Mouse (Mus musculus) midbrain, postnatal 0 days (tissue): ENCODE measurements around the gene Pkd1. TPM values are rescaled to one million over a fixed set of nuclear protein-coding genes. Genes with fewer than 3 reads are reported as not detected.

ENCODE experiments used
- ATAC-seq: fragments of 200-750 bp; cut with Nextera tagmentation; 2 replicates; pipeline ENCODE4 v1.8.0; 2017; ENCODE audit warnings: moderate number of reproducible peaks, mild to moderate bottlenecking, moderate TSS enrichment, moderate library complexity; ENCODE audit not compliant: low FRiP score
- DNase-seq: peaks from one replicate; pipeline ENCODE4 v3.0.0-alpha.2; 2015; ENCODE audit warnings: low spot score
- H3K27ac ChIP-seq: fragments of 300-500 bp; sonication (generic); 2 replicates; pipeline ENCODE4 v1.5.1; 2014; ENCODE audit warnings: low read depth, mild to moderate bottlenecking, low read length, mixed read lengths
- H3K27me3 ChIP-seq: fragments of 300-500 bp; sonication (generic); 2 replicates; pipeline ENCODE4 v1.6.1; 2014; ENCODE audit warnings: low read length, control low read depth, mixed read lengths; ENCODE audit not compliant: insufficient read depth
- H3K36me3 ChIP-seq: fragments of 300-500 bp; sonication (generic); 2 replicates; pipeline ENCODE4 v1.6.1; 2014; ENCODE audit warnings: low read length, control low read depth, mixed read lengths; ENCODE audit not compliant: insufficient read depth
- H3K4me1 ChIP-seq: fragments of 300-500 bp; sonication (generic); 2 replicates; pipeline ENCODE4 v1.6.1; 2014; ENCODE audit warnings: mild to moderate bottlenecking, control low read depth, antibody characterized with exemption, low read length, mixed read lengths; ENCODE audit not compliant: insufficient read depth
- H3K4me2 ChIP-seq: fragments of 300-500 bp; sonication (generic); 2 replicates; pipeline ENCODE4 v1.6.1; 2014; ENCODE audit warnings: low read depth, mild to moderate bottlenecking, low read length, mixed read lengths; ENCODE audit not compliant: poor library complexity, severe bottlenecking
- H3K4me3 ChIP-seq: fragments of 300-500 bp; sonication (generic); 2 replicates; pipeline ENCODE4 v1.5.1; 2014; ENCODE audit warnings: low read depth, mild to moderate bottlenecking, low read length, moderate library complexity
- H3K9ac ChIP-seq: fragments of 300-500 bp; sonication (generic); replicated peaks from 2 replicates; pipeline ENCODE4 v1.6.1; 2014; ENCODE audit warnings: mild to moderate bottlenecking, low read length, moderate library complexity, mixed read lengths; ENCODE audit not compliant: poor library complexity, severe bottlenecking
- H3K9me3 ChIP-seq: fragments of 300-500 bp; sonication (generic); 2 replicates; pipeline ENCODE4 v1.6.1; 2016; ENCODE audit warnings: low read length, control low read depth
- CTCF ChIP-seq: IDR thresholded peaks from 2 replicates; pipeline ENCODE4 v1.5.1; 2016; ENCODE audit warnings: antibody characterized with exemption, mild to moderate bottlenecking
- WGBS: fragments of 180-500 bp; shearing (Covaris S2); extraction: QIAGEN DNeasy Blood & Tissue Kit; methylation state at CpG from one replicate; pipeline ENCODE4 v1.1.7; 2014; 5-methylcytosine and 5-hydroxymethylcytosine counted together
- polyA plus RNA-seq: library from polyadenylated mRNA; unstranded; fragments of >200 nt; fragmentation: Nextera tagmentation; extraction: Ambion mirVana; gene quantifications from 2 replicates; pipeline ENCODE4 v1.2.1, GENCODE M21; 2015
- total RNA-seq: library from RNA; depleted of rRNA; stranded (reverse); fragments of >200 nt; gene quantifications from 2 replicates; pipeline ENCODE4 v1.2.3, GENCODE M21; 2014

The Pkd1 gene
- total and polyA plus RNA-seq, 2 experiments from 2014 or later: 13.6 to 73.6 TPM

DNA sequence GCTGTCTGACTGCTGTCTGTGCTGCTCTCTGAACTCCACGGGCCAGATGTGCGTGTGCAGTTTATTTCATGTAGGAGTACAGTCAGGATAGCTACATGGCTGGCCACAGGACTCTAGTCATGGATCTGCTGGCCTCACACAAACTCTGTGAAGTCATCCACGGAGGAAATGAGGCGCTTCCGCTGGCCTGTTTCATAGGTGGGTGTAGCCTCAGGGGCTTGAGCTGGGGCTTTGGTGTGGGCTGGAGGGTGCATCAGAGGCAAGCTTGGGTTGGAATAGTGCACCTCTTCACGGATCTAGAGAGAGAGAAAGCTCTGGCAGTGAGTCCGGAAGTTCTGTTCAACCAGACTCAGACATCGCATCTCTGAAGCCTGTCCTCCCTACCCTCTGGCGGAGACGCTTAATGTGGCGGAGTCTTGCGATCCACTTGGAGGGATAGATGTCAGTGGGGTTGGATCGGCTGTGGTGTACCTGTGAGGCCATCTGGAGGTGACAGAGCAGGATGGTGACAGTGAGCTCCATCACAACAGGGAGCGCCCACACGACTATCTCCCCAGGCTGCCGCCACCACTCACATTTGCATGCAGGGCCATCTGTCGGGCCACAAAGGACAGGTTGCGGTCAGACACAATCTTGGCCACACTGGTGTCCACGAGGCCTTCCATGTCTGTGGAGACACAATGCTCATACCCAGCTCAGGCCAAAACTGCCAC, 47.0 kb downstream of the Pkd1 start:
- peaks cover 96% of the 10 kb centered on the region for H3K36me3 ChIP-seq
- no peak overlapping the region for H3K9ac ChIP-seq
- H3K9me3 ChIP-seq: no peaks in the 10 kb centered on the region
- H3K27me3 ChIP-seq: no peaks in the 10 kb centered on the region
- no peaks in the 10 kb centered on the region for H3K4me1 ChIP-seq
- no peak overlapping the region for H3K4me2 ChIP-seq
- DNase-seq (no peak), ATAC-seq (no peak)
- H3K4me3 ChIP-seq: no peak overlapping the region
- TF ChIP-seq CTCF: no peak
- no peak overlapping the region for H3K27ac ChIP-seq
- 89% methylated on average over 19 of the region's 19 CpGs for WGBS

DNA sequence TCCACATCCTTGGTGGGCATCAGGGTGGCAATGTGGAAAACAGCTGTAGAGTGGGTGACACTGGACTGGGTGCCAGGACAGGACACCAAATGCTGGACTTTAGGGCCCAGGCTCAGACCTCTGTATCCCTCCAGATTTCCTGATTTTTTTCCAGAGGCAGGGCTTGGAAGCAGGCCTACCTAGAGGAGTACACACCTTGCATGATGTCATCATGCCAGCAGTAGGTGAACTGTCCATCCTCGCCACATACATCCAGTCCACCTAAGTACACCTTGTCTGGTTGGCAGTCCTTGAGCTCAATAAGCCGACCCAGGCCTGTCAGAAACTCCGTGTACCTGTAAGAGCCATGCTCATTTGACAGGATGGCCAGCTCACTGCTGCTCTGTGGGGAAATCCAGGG, 48.4 kb downstream of the Pkd1 start:
- 95% methylated on average over 3 of the region's 3 CpGs for WGBS
- no peak for ATAC-seq
- DNase-seq: no peak
- Histone ChIP-seq H3K9ac (no peak overlapping the region), H3K4me1 (no peaks in the 10 kb centered on the region), H3K27ac (no peak overlapping the region), H3K9me3 (no peaks in the 10 kb centered on the region), H3K36me3 (peaks cover 95% of the 10 kb centered on the region), H3K4me3 (no peak overlapping the region), H3K27me3 (no peaks in the 10 kb centered on the region), H3K4me2 (no peak overlapping the region)
- TF ChIP-seq CTCF: no peak

DNA sequence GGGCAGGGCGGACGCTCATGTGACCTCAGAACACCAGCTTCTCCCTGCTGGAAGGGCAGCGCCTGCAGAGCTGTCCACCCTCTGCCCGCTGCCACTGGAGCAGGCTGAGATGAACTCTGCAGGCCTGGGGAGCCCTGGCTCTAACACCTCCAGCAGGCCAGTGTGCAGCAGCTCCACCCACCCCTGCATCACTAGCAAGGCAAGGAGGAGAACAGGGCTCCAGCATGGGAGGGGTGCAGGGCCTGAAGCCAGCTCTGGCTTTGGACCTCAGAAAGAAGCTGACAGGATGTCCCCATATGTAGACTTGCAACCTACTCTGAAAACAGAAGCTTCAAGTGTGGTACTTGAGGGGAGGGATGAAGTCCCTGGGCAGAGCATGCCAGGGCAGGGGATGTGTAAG, 50.9 kb downstream of the Pkd1 start:
- Histone ChIP-seq H3K36me3 (peaks cover 93% of the 10 kb centered on the region), H3K9ac (no peak overlapping the region), H3K27ac (no peak overlapping the region), H3K4me2 (no peak overlapping the region), H3K9me3 (no peaks in the 10 kb centered on the region), H3K4me3 (no peak overlapping the region), H3K27me3 (no peaks in the 10 kb centered on the region), H3K4me1 (no peaks in the 10 kb centered on the region)
- WGBS: 90% methylated on average over 4 of the region's 4 CpGs
- no peak for TF ChIP-seq CTCF
- ATAC-seq (no peak), DNase-seq (no peak)

DNA sequence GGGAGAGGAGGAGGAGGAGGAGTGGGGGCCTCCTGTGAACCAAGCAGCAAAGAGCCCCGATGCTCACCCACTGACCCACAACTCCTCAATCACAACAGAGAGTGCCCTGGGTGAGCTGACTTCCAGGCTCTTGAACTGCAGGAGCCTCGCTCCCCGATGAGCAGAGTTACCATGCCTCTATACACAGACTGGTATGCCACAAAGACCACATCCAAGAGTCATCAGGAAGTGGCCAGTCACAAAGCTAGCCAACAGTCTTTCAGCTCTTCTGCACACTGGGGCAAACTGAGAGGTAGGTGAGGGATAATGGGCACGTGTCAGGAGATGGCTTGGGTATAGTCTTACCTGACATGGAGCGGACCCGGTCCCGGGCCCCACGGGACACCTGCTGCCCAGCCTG, 54.3 kb downstream of the Pkd1 start:
- peaks cover 92% of the 10 kb centered on the region for H3K36me3 ChIP-seq
- 91% methylated on average over 8 of the region's 8 CpGs for WGBS

DNA sequence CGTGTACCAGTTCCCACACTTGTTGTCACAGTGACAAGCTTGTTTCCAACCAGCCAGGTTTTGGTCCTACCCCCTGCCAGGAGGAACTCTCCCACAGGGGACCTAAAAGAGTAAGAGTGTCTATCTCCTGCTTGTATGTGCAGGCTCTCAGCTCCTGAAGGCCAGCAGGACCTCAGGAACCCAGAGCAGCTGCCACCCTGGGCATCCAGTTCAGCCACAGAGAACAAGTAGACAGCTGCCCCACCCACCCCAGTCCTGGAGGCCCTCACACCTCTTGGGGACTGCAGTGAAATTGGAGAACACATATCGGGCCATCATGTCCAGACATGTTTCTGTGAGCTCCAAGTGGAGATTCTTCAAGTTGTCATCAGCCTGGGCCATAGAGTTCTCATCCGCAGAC, 54.9 kb downstream of the Pkd1 start:
- Histone ChIP-seq H3K4me3 (no peak overlapping the region), H3K27ac (no peak overlapping the region), H3K9me3 (no peaks in the 10 kb centered on the region), H3K27me3 (no peaks in the 10 kb centered on the region), H3K4me1 (no peaks in the 10 kb centered on the region), H3K9ac (no peak overlapping the region), H3K4me2 (no peak overlapping the region), H3K36me3 (peaks cover 86% of the 10 kb centered on the region)
- ATAC-seq (no peak), DNase-seq (no peak)
- WGBS: 96% methylated on average over 3 of the region's 3 CpGs
- TF ChIP-seq CTCF: no peak

More for the DNA sequence above, 54.3 kb downstream of the Pkd1 start:
- no peak overlapping the region for H3K4me2 ChIP-seq
- DNase-seq (no peak), ATAC-seq (no peak)
- no peak overlapping the region for H3K9ac ChIP-seq
- H3K4me1 ChIP-seq: no peaks in the 10 kb centered on the region
- no peak for TF ChIP-seq CTCF
- no peak overlapping the region for H3K27ac ChIP-seq
- no peaks in the 10 kb centered on the region for H3K9me3 ChIP-seq
- H3K27me3 ChIP-seq: no peaks in the 10 kb centered on the region
- no peak overlapping the region for H3K4me3 ChIP-seq

DNA sequence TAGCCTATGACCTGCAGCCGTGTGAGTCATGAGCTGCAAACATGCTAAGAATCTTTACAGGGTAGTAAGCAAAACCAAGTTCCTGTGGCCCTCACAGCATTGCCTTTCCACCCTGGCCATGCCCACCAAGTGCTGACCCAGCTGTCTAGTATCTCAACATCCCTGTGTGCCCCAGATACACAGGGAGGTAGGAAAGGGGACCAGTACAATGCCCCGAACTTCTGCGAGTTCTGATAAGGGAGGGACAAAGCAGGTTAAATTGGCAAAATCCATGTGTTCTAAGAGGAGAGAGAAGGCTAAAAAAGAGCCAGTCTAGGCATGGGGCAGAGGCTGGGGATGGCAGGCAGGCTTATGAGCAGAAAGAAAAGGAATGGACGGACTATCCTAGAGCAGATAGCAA, 58.7 kb downstream of the Pkd1 start:
- no peak for DNase-seq
- H3K4me2 ChIP-seq: no peak overlapping the region
- H3K36me3 ChIP-seq: peaks cover 60% of the 10 kb centered on the region
- ATAC-seq: no peak
- H3K4me3 ChIP-seq: no peak overlapping the region
- H3K27ac ChIP-seq: no peak overlapping the region
- no peaks in the 10 kb centered on the region for H3K27me3 ChIP-seq
- WGBS: 92% methylated on average over 4 of the region's 4 CpGs
- H3K9ac ChIP-seq: no peak overlapping the region
- no peaks in the 10 kb centered on the region for H3K9me3 ChIP-seq
- TF ChIP-seq CTCF: no peak
- no peaks in the 10 kb centered on the region for H3K4me1 ChIP-seq
